Mouse (Mus musculus): Measurements from ENCODE around the gene Krt80.

- TF ChIP-seq CTCF (IDR thresholded peaks at IDR 0.05) (no peak), EP300 (IDR thresholded peaks at IDR 0.05) (no peak)
Measured at GRCm38 (mm10) chr15:101355382-101355786, 14.6 kb downstream of the Krt80 start.

Measured in lung, postnatal 0 days (tissue).